21 mouse cellular contexts compared by ENCODE assay signal in genomic region chr1:79637768-79638167, GRCm38 (mm10). TPM values are rescaled to one million over a fixed set of nuclear protein-coding genes. Genes with fewer than 3 reads are reported as not detected.
DNase-seq lines count a peak whose midpoint lies in the region; ATAC-seq and TF ChIP-seq lines count a peak whose summit lies in the region.
"Had no signal": no experiment of that assay in that cellular context is flagged by ENCODE, and none has a peak within 500 bp of the region (broad histone marks: within the 10 kb centered on the region; RNA-seq: fewer than 3 reads in every experiment).

No protein-coding gene starts in this region.

- no peak overlapping the region for H3K4me3 ChIP-seq in lung, embryonic 16.5 days (ENCODE audit: low read length)
- H3K4me3 ChIP-seq in stomach, embryonic 15.5 days (replicated peaks), result no peak overlapping the region
- H3K4me3 ChIP-seq in thymus, adult 2 months (ENCODE audit: control insufficient read depth, insufficient read depth, low read length), result no peak overlapping the region
- H3K4me3 ChIP-seq in hindbrain, embryonic 13.5 days, result no peak overlapping the region
- H3K4me3 ChIP-seq: embryonic facial prominence, embryonic 12.5 days; forebrain, embryonic 15.5 days; heart, adult 2 months; heart, embryonic 12.5 days; hindbrain, embryonic 10.5 days had no signal

- TF ChIP-seq POLR2A in thymus, adult 2 months (IDR thresholded peaks at IDR 0.05; ENCODE audit: control insufficient read depth, extremely low read depth, insufficient read depth, low read length, poor library complexity), result no peak

- ATAC-seq in lung, embryonic 16.5 days (ENCODE audit: low read depth), result 0 out of 2 replicates have a peak, but pooled peaks have one; percentile 31
- peak; percentile 65; the same call in 1 of the 2 replicates for ATAC-seq in stomach, embryonic 15.5 days (ENCODE audit: insufficient read depth, low FRiP score, low read depth)
- ATAC-seq in hindbrain, embryonic 13.5 days (ENCODE audit: low FRiP score), result no peak
- ATAC-seq: CD4-positive, CD25-positive, alpha-beta regulatory T cell, adult 4 months; forebrain, embryonic 15.5 days had no signal

- no peak overlapping the region for H3K4me2 ChIP-seq in lung, embryonic 16.5 days (ENCODE audit: low read depth, low read length)
- no peak overlapping the region for H3K4me2 ChIP-seq in stomach, embryonic 15.5 days
- H3K4me2 ChIP-seq in hindbrain, embryonic 13.5 days, result no peak overlapping the region
- H3K4me2 ChIP-seq: embryonic facial prominence, embryonic 12.5 days; forebrain, embryonic 15.5 days; heart, embryonic 12.5 days had no signal

- DNase-seq in heart, adult 11 months, result peak; percentile 60
- no peak for DNase-seq in heart, adult 8-10 months (ENCODE audit: low spot score)
- peak; percentile 50 for DNase-seq in lung, postnatal 25 days (ENCODE audit: low spot score)
- no peak for DNase-seq in thymus, adult 2 months
- no peak for DNase-seq in frontal cortex, postnatal 25 days (ENCODE audit: low spot score in 2 of 2)
- DNase-seq: adrenal gland, postnatal 10 days; B cell, adult 2 months; cerebellum, adult 11-12 months; cerebellum, adult 9-10 months; cerebellum, postnatal 25 days; gastrocnemius, postnatal 10 days; heart, adult 2 months had no signal

- no peaks in the 10 kb centered on the region for H3K36me3 ChIP-seq in lung, embryonic 16.5 days (ENCODE audit: control insufficient read depth, insufficient read depth, low read length)
- H3K36me3 ChIP-seq in stomach, embryonic 15.5 days, result no peaks in the 10 kb centered on the region
- H3K36me3 ChIP-seq in thymus, adult 2 months (ENCODE audit: control insufficient read depth, insufficient read depth, low read length), result no peaks in the 10 kb centered on the region
- no peaks in the 10 kb centered on the region for H3K36me3 ChIP-seq in hindbrain, embryonic 13.5 days
- H3K36me3 ChIP-seq: embryonic facial prominence, embryonic 12.5 days; forebrain, embryonic 15.5 days; G1E; heart, embryonic 12.5 days; hindbrain, embryonic 10.5 days had no signal

- H3K9me3 ChIP-seq in lung, embryonic 16.5 days (ENCODE audit: control insufficient read depth, low read length), result no peaks in the 10 kb centered on the region
- no peaks in the 10 kb centered on the region for H3K9me3 ChIP-seq in stomach, embryonic 15.5 days
- no peaks in the 10 kb centered on the region for H3K9me3 ChIP-seq in hindbrain, embryonic 13.5 days
- H3K9me3 ChIP-seq: embryonic facial prominence, embryonic 12.5 days; forebrain, embryonic 15.5 days; heart, embryonic 12.5 days; hindbrain, embryonic 10.5 days had no signal

- no peak overlapping the region for H3K27ac ChIP-seq in lung, embryonic 16.5 days (ENCODE audit: low read length)
- H3K27ac ChIP-seq in stomach, embryonic 15.5 days, result no peak overlapping the region
- no peak overlapping the region for H3K27ac ChIP-seq in thymus, adult 2 months (ENCODE audit: control insufficient read depth, insufficient read depth, low read length)
- H3K27ac ChIP-seq in hindbrain, embryonic 13.5 days, result no peak overlapping the region
- H3K27ac ChIP-seq: embryonic facial prominence, embryonic 12.5 days; forebrain, embryonic 15.5 days; heart, adult 2 months; hindbrain, embryonic 10.5 days had no signal

- no peaks in the 10 kb centered on the region for H3K4me1 ChIP-seq in lung, embryonic 16.5 days (replicated peaks; ENCODE audit: control insufficient read depth, insufficient read depth, low read length)
- no peaks in the 10 kb centered on the region for H3K4me1 ChIP-seq in stomach, embryonic 15.5 days
- H3K4me1 ChIP-seq in thymus, adult 2 months (replicated peaks; ENCODE audit: control insufficient read depth, insufficient read depth, low read length), result no peaks in the 10 kb centered on the region
- H3K4me1 ChIP-seq in hindbrain, embryonic 13.5 days (replicated peaks), result peaks cover 7% of the 10 kb centered on the region; the same call in 1 of the 2 replicates
- H3K4me1 ChIP-seq: embryonic facial prominence, embryonic 12.5 days; forebrain, embryonic 15.5 days; heart, embryonic 12.5 days; hindbrain, embryonic 10.5 days had no signal

- H3K27me3 ChIP-seq in lung, embryonic 16.5 days (ENCODE audit: control insufficient read depth, insufficient read depth, low read depth, low read length), result no peaks in the 10 kb centered on the region
- H3K27me3 ChIP-seq in stomach, embryonic 15.5 days (replicated peaks), result no peaks in the 10 kb centered on the region
- H3K27me3 ChIP-seq in thymus, adult 2 months (ENCODE audit: control insufficient read depth, insufficient read depth, low read length), result no peaks in the 10 kb centered on the region
- no peaks in the 10 kb centered on the region for H3K27me3 ChIP-seq in hindbrain, embryonic 13.5 days
- H3K27me3 ChIP-seq: embryonic facial prominence, embryonic 12.5 days; forebrain, embryonic 15.5 days; heart, embryonic 12.5 days had no signal

- WGBS in lung, embryonic 16.5 days, result 84% methylated on average over 2 of the region's 2 CpGs
- 75% methylated on average over 2 of the region's 2 CpGs for WGBS in stomach, embryonic 15.5 days
- 96% methylated on average over 2 of the region's 2 CpGs for WGBS in thymus, adult 2 months
- 95% methylated on average over 2 of the region's 2 CpGs for WGBS in hindbrain, embryonic 13.5 days

- TF ChIP-seq CTCF in thymus, adult 2 months (IDR thresholded peaks at IDR 0.05; ENCODE audit: borderline replicate concordance, control insufficient read depth, extremely low read depth, insufficient read depth, low read length, poor library complexity), result no peak

- no peak overlapping the region for H3K9ac ChIP-seq in lung, embryonic 16.5 days (ENCODE audit: low read length)
- no peak overlapping the region for H3K9ac ChIP-seq in stomach, embryonic 15.5 days
- no peak overlapping the region for H3K9ac ChIP-seq in hindbrain, embryonic 13.5 days
- H3K9ac ChIP-seq: embryonic facial prominence, embryonic 12.5 days; forebrain, embryonic 15.5 days; heart, embryonic 12.5 days had no signal

RNA-seq across cellular contexts. Expression of gene Ap1s3, which starts 34.0 kb away (rescaled TPM):
- under 1 TPM; 0.20 to 0.41 (median 0.28) TPM for total RNA-seq in heart, adult 8-10 months (2022)
- 0.41 and 1.1 TPM in 2 replicates for polyA plus RNA-seq in lung, embryonic 16.5 days (2015; fragmentation: Nextera tagmentation; extraction: Ambion mirVana)
- polyA plus RNA-seq in stomach, embryonic 15.5 days (2015; fragmentation: Nextera tagmentation; extraction: Ambion mirVana), result 0.53 and 0.57 TPM in 2 replicates
- polyA plus RNA-seq in thymus, adult 2 months (2012; rRNA removed), result 60.5 and 60.7 TPM in 2 replicates
- 0.16 TPM in 1 of 2 replicates, not detected in the other for polyA plus RNA-seq in hindbrain, embryonic 13.5 days (2015; fragmentation: Nextera tagmentation; extraction: Ambion mirVana)
- polyA plus RNA-seq: forebrain, embryonic 15.5 days had no signal

Comparison
In these comparisons a context has a peak if more than half of its experiments do, and no peak if none do; other contexts are left out.
1. DNase-seq: peak in heart, adult 11 months (single experiment) and lung, postnatal 25 days (single experiment); none in heart, adult 8-10 months (single experiment), thymus, adult 2 months (single experiment) and frontal cortex, postnatal 25 days (0 of 2).
2. RNA of gene Ap1s3, which starts 34.0 kb away (polyA plus RNA-seq): 60.5 to 60.7 TPM in thymus, adult 2 months; 0.41 to 1.1 TPM in lung, embryonic 16.5 days, 0.53 to 0.57 TPM in stomach, embryonic 15.5 days and 0.16 TPM in hindbrain, embryonic 13.5 days; every median in the first group is over 10 times any median in the second.